Mouse (Mus musculus) heart, adult 2 months (tissue): ENCODE data around the gene Gbx2. TPM values are rescaled to one million over a fixed set of nuclear protein-coding genes. Genes with fewer than 3 reads are reported as not detected.

ENCODE experiments used
- DNase-seq, 2 experiments: peaks; one replicate each; pipeline ENCODE4 v3.0.0; 2021
- H3K27ac ChIP-seq: fragments of 200-600 bp; 2 replicates; pipeline ENCODE4 v1.8.1; 2022
- H3K27me3 ChIP-seq: fragments of 200-500 bp; 2 replicates; pipeline ENCODE4 v1.6.1; 2012; ENCODE audit warnings: mild to moderate bottlenecking, low read length, inconsistent platforms, mixed read lengths; ENCODE audit not compliant: control insufficient read depth, insufficient read depth
- H3K36me3 ChIP-seq: fragments of 200-500 bp; 2 replicates; pipeline ENCODE4 v1.6.1; 2012; ENCODE audit warnings: low read length, inconsistent platforms; ENCODE audit not compliant: control insufficient read depth, insufficient read depth
- H3K4me1 ChIP-seq: fragments of 200-500 bp; 2 replicates; pipeline ENCODE4 v1.6.1; 2011; ENCODE audit warnings: low read length; ENCODE audit not compliant: control insufficient read depth, insufficient read depth
- H3K4me3 ChIP-seq: fragments of 200-600 bp; 2 replicates; pipeline ENCODE4 v1.8.1; 2022
- H3K79me2 ChIP-seq: fragments of 200-500 bp; replicated peaks from 2 replicates; pipeline ENCODE4 v1.6.1; 2012; ENCODE audit warnings: mild to moderate bottlenecking, inconsistent platforms, low read length, moderate library complexity, mixed read lengths; ENCODE audit not compliant: control insufficient read depth, insufficient read depth
- H3K9ac ChIP-seq: fragments of 200-500 bp; 2 replicates; pipeline ENCODE4 v1.6.1; 2012; ENCODE audit warnings: low read depth, mild to moderate bottlenecking, control low read depth, inconsistent platforms, low read length, mixed read lengths
- CTCF ChIP-seq: fragments of 200-600 bp; IDR thresholded peaks from 2 replicates; pipeline ENCODE4 v1.8.1; 2022; ENCODE audit warnings: antibody characterized with exemption, mild to moderate bottlenecking, moderate library complexity
- EP300 ChIP-seq: fragments of 200-500 bp; IDR thresholded peaks from 2 replicates; pipeline ENCODE4 v1.6.1; 2011; ENCODE audit warnings: low read depth, low read length, control low read depth; ENCODE audit not compliant: insufficient read depth
- POLR2A ChIP-seq: fragments of 200-500 bp; IDR thresholded peaks from 2 replicates; pipeline ENCODE4 v1.6.1; 2011; ENCODE audit warnings: mild to moderate bottlenecking, low read depth, low read length, control low read depth; ENCODE audit not compliant: insufficient read depth
- WGBS: fragments of 180-500 bp; shearing (Covaris S2); methylation state at CpG from one replicate; pipeline ENCODE4 v1.1.7; 2018; 5-methylcytosine and 5-hydroxymethylcytosine counted together
- intact Hi-C: fragments of 180-260 bp; cut with DNase I; formaldehyde crosslinking; loops from one replicate; pipeline ENCODE4 v1.15.1; 2025
- polyA plus RNA-seq: library from polyadenylated mRNA; depleted of rRNA; stranded (reverse); fragments of >200 nt; gene quantifications from 2 replicates; pipeline ENCODE4 v1.2.3, GENCODE M21; 2012
- total RNA-seq, 2 experiments: library from RNA; stranded (reverse); gene quantifications; 2 replicates each; pipeline ENCODE4 v1.2.3; 2021

The Gbx2 gene
- total and polyA plus RNA-seq, 3 experiments = 0.14 to 0.21 (median 0.18) TPM

DNA sequence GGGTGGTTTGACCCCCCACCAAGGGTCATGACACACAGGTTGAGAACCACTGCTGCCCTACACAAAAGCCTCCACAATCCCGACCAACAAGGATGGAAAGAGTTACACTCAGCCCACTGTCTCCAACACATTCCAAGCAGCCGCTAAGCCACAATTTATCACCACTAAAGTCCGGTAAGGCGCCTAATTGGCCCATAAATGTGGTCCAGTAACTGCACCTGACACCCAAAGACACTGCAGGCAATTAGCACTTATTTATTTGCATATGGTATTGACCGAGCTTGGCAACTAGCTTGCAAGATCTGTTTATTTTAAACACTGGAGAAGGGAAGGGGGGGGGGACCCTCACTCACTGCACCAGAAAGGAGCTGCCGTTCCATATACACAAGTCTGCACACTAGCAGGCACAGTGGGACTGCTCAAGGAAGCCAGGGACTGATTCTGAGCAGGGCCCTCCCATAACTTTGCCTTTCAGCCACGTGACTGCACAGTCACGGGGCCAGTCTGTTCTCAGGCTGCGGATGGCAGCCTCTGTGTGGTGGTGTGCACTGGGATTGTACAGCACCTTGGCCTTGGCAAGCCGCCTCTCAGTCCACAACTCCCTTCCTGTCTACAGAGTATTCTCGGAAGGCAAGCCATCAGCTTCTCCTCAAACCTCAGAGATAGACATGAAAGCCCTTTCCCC is 31.1 kb downstream of the Gbx2 start:
- no peak for DNase-seq
- intact Hi-C loops = no loop called here
- H3K79me2 ChIP-seq = no peaks in the 10 kb centered on the region
- no peaks in the 10 kb centered on the region for H3K36me3 ChIP-seq
- no peaks in the 10 kb centered on the region for H3K27me3 ChIP-seq
- WGBS = 77% methylated on average over 11 of the region's 11 CpGs
- no peak overlapping the region for H3K4me3 ChIP-seq
- no peaks in the 10 kb centered on the region for H3K4me1 ChIP-seq
- H3K9ac ChIP-seq = no peak overlapping the region
- no peak for TF ChIP-seq CTCF
- no peak overlapping the region for H3K27ac ChIP-seq

DNA sequence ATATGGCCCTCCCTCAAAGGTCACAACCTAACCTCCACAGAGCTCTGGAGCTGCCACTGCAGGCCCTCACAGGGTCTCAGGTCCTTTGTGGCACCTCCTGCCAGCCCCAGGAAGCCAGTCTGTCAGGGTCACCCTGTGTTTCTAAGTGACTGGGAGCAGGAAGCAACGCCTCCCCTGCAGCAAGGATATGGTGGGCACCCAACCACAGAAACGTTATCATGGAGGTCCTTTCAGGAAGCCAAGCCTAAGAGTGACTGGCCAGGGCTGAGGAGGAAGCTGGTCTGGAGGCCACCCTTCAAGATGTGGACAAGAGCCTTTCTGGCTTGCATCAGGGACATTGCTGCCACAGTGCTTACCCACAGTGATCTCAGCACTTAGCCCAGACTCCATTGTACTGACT is 31.9 kb downstream of the Gbx2 start:
- Histone ChIP-seq H3K4me1 (no peaks in the 10 kb centered on the region), H3K4me3 (no peak overlapping the region), H3K9ac (no peak overlapping the region), H3K27ac (no peak overlapping the region), H3K27me3 (no peaks in the 10 kb centered on the region), H3K36me3 (no peaks in the 10 kb centered on the region), H3K79me2 (no peaks in the 10 kb centered on the region)
- intact Hi-C loops = no loop called here
- DNase-seq = no peak
- TF ChIP-seq EP300 (no peak), POLR2A (no peak), CTCF (no peak)
- 55% methylated on average over 2 of the region's 2 CpGs for WGBS

DNA sequence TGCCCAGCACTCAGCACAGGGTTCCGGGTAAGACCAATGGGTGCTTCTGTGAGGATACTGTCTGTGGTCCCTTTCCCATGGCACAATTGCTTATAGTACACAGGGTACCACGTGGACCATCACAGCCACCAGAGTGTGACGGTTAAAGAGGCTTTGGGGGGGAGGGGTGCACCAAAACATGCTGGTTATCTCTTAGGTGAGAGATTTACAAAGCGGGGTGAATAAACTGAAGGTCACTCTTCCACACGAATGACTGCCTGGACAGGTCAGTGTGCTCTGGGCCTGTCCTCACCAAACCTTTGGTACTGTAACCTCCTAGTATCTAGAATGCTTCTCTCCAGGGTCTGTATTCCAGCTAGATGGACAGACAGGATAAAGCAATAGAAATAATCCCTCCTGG is 35.2 kb downstream of the Gbx2 start:
- Histone ChIP-seq H3K79me2 (no peaks in the 10 kb centered on the region), H3K4me3 (no peak overlapping the region), H3K36me3 (no peaks in the 10 kb centered on the region), H3K9ac (no peak overlapping the region), H3K4me1 (no peaks in the 10 kb centered on the region), H3K27me3 (no peaks in the 10 kb centered on the region), H3K27ac (no peak overlapping the region)
- intact Hi-C loops = no loop called here
- no peak for TF ChIP-seq POLR2A
- TF ChIP-seq CTCF = no peak
- TF ChIP-seq EP300 = no peak
- 80% methylated on average over 5 of the region's 5 CpGs for WGBS
- no peak for DNase-seq

DNA sequence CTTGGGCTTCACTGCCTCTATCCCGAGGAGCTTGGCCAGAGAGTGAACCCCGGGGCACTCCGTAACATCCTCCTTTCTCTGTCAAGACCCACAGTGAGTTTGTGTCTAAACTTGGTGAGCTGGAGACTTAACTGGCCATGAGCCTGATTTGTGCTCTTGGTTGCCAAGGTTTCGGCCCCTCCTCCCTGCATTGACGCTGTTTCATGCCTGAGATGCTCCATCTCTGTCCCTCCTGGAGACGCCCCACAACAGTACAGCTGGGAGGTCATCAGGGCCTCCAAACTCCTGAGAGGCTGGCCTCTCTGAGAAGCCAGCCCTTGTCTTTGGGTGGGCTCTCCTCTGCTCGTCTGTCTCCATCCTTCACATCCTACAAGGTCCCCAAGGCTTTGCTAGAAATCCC is 38.7 kb downstream of the Gbx2 start:
- WGBS = 78% methylated on average over 7 of the region's 7 CpGs
- TF ChIP-seq CTCF (no peak), POLR2A (no peak), EP300 (no peak)
- intact Hi-C loops = no loop called here
- H3K27ac ChIP-seq = no peak overlapping the region
- no peaks in the 10 kb centered on the region for H3K79me2 ChIP-seq
- DNase-seq = no peak
- no peak overlapping the region for H3K9ac ChIP-seq
- no peaks in the 10 kb centered on the region for H3K36me3 ChIP-seq
- H3K4me1 ChIP-seq = no peaks in the 10 kb centered on the region
- H3K27me3 ChIP-seq = no peaks in the 10 kb centered on the region
- H3K4me3 ChIP-seq = no peak overlapping the region

DNA sequence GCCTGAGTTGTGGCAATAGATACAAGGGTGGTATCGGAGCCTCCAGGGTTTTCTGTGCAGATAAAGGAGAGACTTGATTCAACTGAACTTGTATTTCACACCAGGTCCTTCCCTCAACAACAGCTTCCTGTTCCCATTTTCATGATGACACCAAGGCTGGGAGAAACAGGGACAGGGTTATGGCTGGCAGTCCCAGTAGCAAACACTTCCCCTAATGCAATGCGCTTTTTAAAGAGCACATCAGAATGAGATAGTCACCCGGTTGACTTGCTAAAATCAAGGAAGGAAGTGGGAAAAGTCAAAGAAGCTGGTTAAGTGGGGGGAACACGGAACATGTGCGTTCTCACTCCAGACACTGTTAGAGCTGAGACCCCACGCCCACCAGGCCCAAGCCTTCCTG is 39.6 kb downstream of the Gbx2 start:
- 76% methylated on average over 6 of the region's 6 CpGs for WGBS
- no peaks in the 10 kb centered on the region for H3K4me1 ChIP-seq
- DNase-seq = no peak

DNA sequence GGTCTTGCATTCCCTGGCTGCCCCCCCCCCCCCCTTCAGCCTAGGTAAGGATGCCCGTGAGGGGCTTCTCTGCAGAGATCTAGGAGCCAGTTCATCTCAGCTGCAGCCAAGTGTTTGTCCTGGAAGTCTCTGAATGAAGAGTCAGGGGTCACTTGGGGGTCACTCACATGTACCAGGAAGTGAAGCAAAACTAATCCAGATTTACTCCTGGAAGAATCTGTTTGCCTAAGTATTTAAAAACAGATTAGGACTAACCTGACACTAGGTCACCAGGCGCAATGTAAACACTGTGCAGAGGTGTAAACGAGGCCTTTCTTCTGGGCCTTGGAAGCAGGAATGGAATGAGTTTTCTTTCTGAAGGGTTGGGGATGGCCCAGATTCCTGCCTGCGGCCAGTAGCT is 45.3 kb downstream of the Gbx2 start:
- 65% methylated on average over 4 of the region's 4 CpGs for WGBS
- H3K9ac ChIP-seq = no peak overlapping the region
- no peaks in the 10 kb centered on the region for H3K36me3 ChIP-seq
- intact Hi-C loops = no loop called here
- H3K4me1 ChIP-seq = no peaks in the 10 kb centered on the region
- TF ChIP-seq POLR2A (no peak), EP300 (no peak), CTCF (no peak)
- H3K27me3 ChIP-seq = no peaks in the 10 kb centered on the region
- H3K27ac ChIP-seq = no peak overlapping the region
- H3K79me2 ChIP-seq = no peaks in the 10 kb centered on the region
- no peak overlapping the region for H3K4me3 ChIP-seq
- no peak for DNase-seq

More for the DNA sequence above, 39.6 kb downstream of the Gbx2 start:
- H3K9ac ChIP-seq = no peak overlapping the region
- H3K36me3 ChIP-seq = no peaks in the 10 kb centered on the region
- H3K27me3 ChIP-seq = no peaks in the 10 kb centered on the region
- H3K79me2 ChIP-seq = no peaks in the 10 kb centered on the region
- no peak overlapping the region for H3K4me3 ChIP-seq
- intact Hi-C loops = no loop called here
- H3K27ac ChIP-seq = no peak overlapping the region
- TF ChIP-seq EP300 (no peak), CTCF (no peak), POLR2A (no peak)
